ENCODE assay signal across 27 mouse cellular contexts in the genomic region with DNA sequence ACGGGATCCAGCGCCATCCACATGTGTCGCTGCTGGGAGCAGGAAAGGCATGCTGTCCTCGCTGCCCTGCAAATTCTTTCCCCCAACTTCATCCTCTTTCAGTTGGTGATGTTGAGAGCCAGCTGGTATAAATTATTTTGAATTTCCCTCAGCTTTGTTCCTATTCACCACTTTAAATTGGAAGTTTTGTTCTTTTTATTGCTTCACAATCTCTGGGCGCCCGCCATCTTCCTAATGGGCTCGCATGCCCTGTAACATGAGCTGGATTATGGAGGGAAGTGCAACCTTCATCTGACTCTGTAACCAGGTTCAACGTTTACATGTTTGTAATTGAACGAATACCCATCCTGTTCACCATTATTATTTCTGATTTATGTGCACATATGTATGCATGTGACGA. TPM values are rescaled to one million over a fixed set of nuclear protein-coding genes. Genes with fewer than 3 reads are reported as not detected.
DNase-seq lines count a peak whose midpoint lies in the region; ATAC-seq and TF ChIP-seq lines count a peak whose summit lies in the region.
"Had no signal": no experiment of that assay in that cellular context is flagged by ENCODE, and none has a peak within 500 bp of the region (broad histone marks: within the 10 kb centered on the region; RNA-seq: fewer than 3 reads in every experiment).

No protein-coding gene starts in this region.

- H3K4me2 ChIP-seq in embryonic facial prominence, embryonic 11.5 days (ENCODE audit: low read depth, low read length), result no peak overlapping the region
- no peak overlapping the region for H3K4me2 ChIP-seq in limb, embryonic 14.5 days (replicated peaks; ENCODE audit: low read depth, low read length, severe bottlenecking)
- H3K4me2 ChIP-seq in intestine, embryonic 15.5 days (replicated peaks), result no peak overlapping the region
- H3K4me2 ChIP-seq in midbrain, embryonic 11.5 days, result no peak overlapping the region
- H3K4me2 ChIP-seq: embryonic facial prominence, embryonic 12.5 days; hindbrain, embryonic 15.5 days; liver, embryonic 13.5 days; midbrain, embryonic 13.5 days; neural tube, embryonic 13.5 days had no signal

- H3K36me3 ChIP-seq in embryonic facial prominence, embryonic 11.5 days (replicated peaks; ENCODE audit: control insufficient read depth, insufficient read depth, low read depth, low read length), result no peaks in the 10 kb centered on the region
- no peaks in the 10 kb centered on the region for H3K36me3 ChIP-seq in embryonic facial prominence, embryonic 10.5 days (replicated peaks)
- no peaks in the 10 kb centered on the region for H3K36me3 ChIP-seq in limb, embryonic 14.5 days (ENCODE audit: control insufficient read depth, insufficient read depth, low read length)
- no peaks in the 10 kb centered on the region for H3K36me3 ChIP-seq in intestine, embryonic 15.5 days
- H3K36me3 ChIP-seq in midbrain, embryonic 11.5 days (ENCODE audit: control insufficient read depth, insufficient read depth, low read length), result no peaks in the 10 kb centered on the region
- H3K36me3 ChIP-seq: embryonic facial prominence, embryonic 12.5 days; hindbrain, embryonic 10.5 days; hindbrain, embryonic 15.5 days; liver, embryonic 13.5 days; midbrain, embryonic 13.5 days; neural tube, embryonic 13.5 days had no signal

- no peak overlapping the region for H3K9ac ChIP-seq in embryonic facial prominence, embryonic 11.5 days (replicated peaks; ENCODE audit: low read length)
- no peak overlapping the region for H3K9ac ChIP-seq in limb, embryonic 14.5 days (ENCODE audit: low read depth, low read length, severe bottlenecking)
- H3K9ac ChIP-seq in intestine, embryonic 15.5 days, result no peak overlapping the region
- H3K9ac ChIP-seq in midbrain, embryonic 11.5 days (ENCODE audit: low read length), result no peak overlapping the region
- H3K9ac ChIP-seq: embryonic facial prominence, embryonic 12.5 days; hindbrain, embryonic 15.5 days; liver, embryonic 13.5 days; midbrain, embryonic 13.5 days; neural tube, embryonic 13.5 days had no signal

- no peak for TF ChIP-seq CTCF in embryonic fibroblast, embryonic 13.5 days (IDR thresholded peaks at IDR 0.05; ENCODE audit: borderline replicate concordance, insufficient read depth, low read length)

- no peak for ATAC-seq in embryonic facial prominence, embryonic 11.5 days (replicated peaks; ENCODE audit: insufficient number of reproducible peaks, low FRiP score, low TSS enrichment, low read depth)
- peak; percentile 20 for ATAC-seq in limb, embryonic 14.5 days (ENCODE audit: low FRiP score, low read depth)
- no peak for ATAC-seq in intestine, embryonic 15.5 days
- no peak for ATAC-seq in midbrain, embryonic 11.5 days (ENCODE audit: low FRiP score)
- ATAC-seq: forebrain, embryonic 14.5 days; intestine, embryonic 16.5 days; lung, postnatal 0 days; midbrain, embryonic 13.5 days had no signal

- DNase-seq in embryonic facial prominence, embryonic 11.5 days (ENCODE audit: low spot score), result peak; percentile 26
- no peak for DNase-seq in embryonic facial prominence, embryonic 10.5 days (ENCODE audit: low spot score)
- peak; percentile 65 for DNase-seq in NIH3T3 (ENCODE audit: low read depth)
- DNase-seq in limb, embryonic 14.5 days (ENCODE audit: low spot score), result peak; percentile 56
- DNase-seq in midbrain, embryonic 11.5 days (ENCODE audit: low spot score, missing footprints), result no peak
- DNase-seq: adrenal gland, postnatal 14 days; cerebellum, adult 11-12 months; cerebellum, postnatal 10 days; heart, postnatal 14 days; kidney, adult 9 months; kidney, postnatal 10 days; liver, embryonic 13.5 days; lung, adult 18-20 months; lung, postnatal 4 days; thymus, adult 2 months; thymus, postnatal 36 days had no signal

- no peaks in the 10 kb centered on the region for H3K4me1 ChIP-seq in embryonic facial prominence, embryonic 11.5 days (ENCODE audit: control insufficient read depth, insufficient read depth, low read length)
- peaks cover 53% of the 10 kb centered on the region for H3K4me1 ChIP-seq in embryonic facial prominence, embryonic 10.5 days
- peaks cover 34% of the 10 kb centered on the region for H3K4me1 ChIP-seq in embryonic fibroblast, embryonic 13.5 days (ENCODE audit: control insufficient read depth, insufficient read depth, low read length)
- H3K4me1 ChIP-seq in limb, embryonic 14.5 days (ENCODE audit: control insufficient read depth, insufficient read depth, low read length), result peaks cover 72% of the 10 kb centered on the region
- peaks cover 21% of the 10 kb centered on the region for H3K4me1 ChIP-seq in intestine, embryonic 15.5 days (replicated peaks)
- peaks cover 5% of the 10 kb centered on the region for H3K4me1 ChIP-seq in midbrain, embryonic 11.5 days (ENCODE audit: control insufficient read depth, insufficient read depth, low read length)

- TF ChIP-seq POLR2A in embryonic fibroblast, embryonic 13.5 days (IDR thresholded peaks at IDR 0.05; ENCODE audit: low read depth, low read length), result no peak
- no peak for TF ChIP-seq POLR2A in limb, embryonic 14.5 days (IDR thresholded peaks at IDR 0.05; ENCODE audit: borderline replicate concordance, extremely low read depth, insufficient read depth, insufficient read length)

- H3K9me3 ChIP-seq in embryonic facial prominence, embryonic 11.5 days (replicated peaks; ENCODE audit: control insufficient read depth, low read length), result no peaks in the 10 kb centered on the region
- H3K9me3 ChIP-seq in embryonic facial prominence, embryonic 10.5 days, result no peaks in the 10 kb centered on the region
- H3K9me3 ChIP-seq in limb, embryonic 14.5 days (ENCODE audit: control insufficient read depth, low read length), result no peaks in the 10 kb centered on the region
- no peaks in the 10 kb centered on the region for H3K9me3 ChIP-seq in intestine, embryonic 15.5 days
- no peaks in the 10 kb centered on the region for H3K9me3 ChIP-seq in midbrain, embryonic 11.5 days (ENCODE audit: control insufficient read depth, low read length)
- H3K9me3 ChIP-seq: embryonic facial prominence, embryonic 12.5 days; hindbrain, embryonic 10.5 days; hindbrain, embryonic 15.5 days; liver, embryonic 13.5 days; megakaryocyte, embryonic 14.5 days; midbrain, embryonic 13.5 days; neural tube, embryonic 13.5 days had no signal

- 63% methylated on average over 10 of the region's 10 CpGs for WGBS in embryonic facial prominence, embryonic 11.5 days
- 70% methylated on average over 10 of the region's 10 CpGs for WGBS in embryonic facial prominence, embryonic 10.5 days
- WGBS in limb, embryonic 14.5 days, result 26% methylated on average over 10 of the region's 10 CpGs
- 85% methylated on average over 10 of the region's 10 CpGs for WGBS in intestine, embryonic 15.5 days
- 86% methylated on average over 10 of the region's 10 CpGs for WGBS in midbrain, embryonic 11.5 days

- H3K27me3 ChIP-seq in embryonic facial prominence, embryonic 11.5 days (ENCODE audit: control insufficient read depth, insufficient read depth, low read length), result no peaks in the 10 kb centered on the region
- no peaks in the 10 kb centered on the region for H3K27me3 ChIP-seq in embryonic facial prominence, embryonic 10.5 days (replicated peaks; ENCODE audit: low read depth, poor library complexity, severe bottlenecking)
- no peaks in the 10 kb centered on the region for H3K27me3 ChIP-seq in limb, embryonic 14.5 days (ENCODE audit: control insufficient read depth, insufficient read depth, low read length)
- H3K27me3 ChIP-seq in intestine, embryonic 15.5 days (replicated peaks), result no peaks in the 10 kb centered on the region
- no peaks in the 10 kb centered on the region for H3K27me3 ChIP-seq in midbrain, embryonic 11.5 days (ENCODE audit: control insufficient read depth, insufficient read depth, low read length)
- H3K27me3 ChIP-seq: embryonic facial prominence, embryonic 12.5 days; hindbrain, embryonic 15.5 days; liver, embryonic 13.5 days; midbrain, embryonic 13.5 days; neural tube, embryonic 13.5 days had no signal

- no peak overlapping the region for H3K4me3 ChIP-seq in embryonic facial prominence, embryonic 11.5 days (ENCODE audit: low read depth, low read length)
- no peak overlapping the region for H3K4me3 ChIP-seq in embryonic facial prominence, embryonic 10.5 days
- no peak overlapping the region for H3K4me3 ChIP-seq in embryonic fibroblast, embryonic 13.5 days (ENCODE audit: insufficient read depth, low read length)
- no peak overlapping the region for H3K4me3 ChIP-seq in limb, embryonic 14.5 days (replicated peaks; ENCODE audit: low read length)
- no peak overlapping the region for H3K4me3 ChIP-seq in intestine, embryonic 15.5 days (replicated peaks)
- no peak overlapping the region for H3K4me3 ChIP-seq in midbrain, embryonic 11.5 days (ENCODE audit: low read depth, low read length)
- H3K4me3 ChIP-seq: embryonic facial prominence, embryonic 12.5 days; hindbrain, embryonic 10.5 days; hindbrain, embryonic 15.5 days; liver, embryonic 13.5 days; megakaryocyte, embryonic 14.5 days; midbrain, embryonic 13.5 days; neural tube, embryonic 13.5 days had no signal

- H3K27ac ChIP-seq in embryonic facial prominence, embryonic 11.5 days (replicated peaks; ENCODE audit: low read depth, low read length), result no peak overlapping the region
- no peak overlapping the region; the same call in 1 of the 2 replicates for H3K27ac ChIP-seq in embryonic facial prominence, embryonic 10.5 days (replicated peaks)
- peak overlapping the region; percentile 3; the same call in 1 of the 2 replicates for H3K27ac ChIP-seq in embryonic fibroblast, embryonic 13.5 days (ENCODE audit: insufficient read depth, low read length)
- peak overlapping the region; percentile 28; the same call in 1 of the 2 replicates for H3K27ac ChIP-seq in limb, embryonic 14.5 days (replicated peaks; ENCODE audit: low read depth, low read length)
- H3K27ac ChIP-seq in intestine, embryonic 15.5 days, result no peak overlapping the region
- H3K27ac ChIP-seq in midbrain, embryonic 11.5 days (ENCODE audit: low read depth, low read length), result no peak overlapping the region
- H3K27ac ChIP-seq: hindbrain, embryonic 10.5 days; hindbrain, embryonic 15.5 days; liver, embryonic 13.5 days; midbrain, embryonic 13.5 days; neural tube, embryonic 13.5 days had no signal

RNA-seq across cellular contexts. Expression of gene Flnb, which starts 38.6 kb away (rescaled TPM):
- 14.7 and 17.0 TPM in 2 replicates for polyA plus RNA-seq in embryonic facial prominence, embryonic 11.5 days (2014; fragmentation: Nextera tagmentation; extraction: Ambion mirVana)
- 20.4 and 22.5 TPM in 2 replicates for polyA plus RNA-seq in embryonic facial prominence, embryonic 10.5 days (2016; fragmentation: Nextera tagmentation; extraction: Ambion mirVana)
- 190 and 401 TPM in 2 replicates for polyA plus RNA-seq in embryonic fibroblast, embryonic 13.5 days (2011; ENCODE audit: insufficient read length, low read depth, missing spikeins)
- polyA plus RNA-seq in limb, embryonic 14.5 days (2012; rRNA removed), result 58.7 and 65.2 TPM in 2 replicates
- polyA plus RNA-seq in limb, embryonic 14.5 days (2014; fragmentation: Nextera tagmentation; extraction: Ambion mirVana), result 39.4 and 46.5 TPM in 2 replicates
- 17.4 and 18.4 TPM in 2 replicates for polyA plus RNA-seq in intestine, embryonic 15.5 days (2015; fragmentation: Nextera tagmentation; extraction: Ambion mirVana)
- 10.9 and 12.0 TPM in 2 replicates for polyA plus RNA-seq in midbrain, embryonic 11.5 days (2014; fragmentation: Nextera tagmentation; extraction: Ambion mirVana)

Comparison
In these comparisons a context has a peak if more than half of its experiments do, and no peak if none do; other contexts are left out.
1. DNase-seq: peak in embryonic facial prominence, embryonic 11.5 days (single experiment), NIH3T3 (single experiment) and limb, embryonic 14.5 days (single experiment); none in embryonic facial prominence, embryonic 10.5 days (single experiment) and midbrain, embryonic 11.5 days (single experiment).
2. H3K27ac ChIP-seq: peak in embryonic fibroblast, embryonic 13.5 days (single experiment) and limb, embryonic 14.5 days (single experiment); none in embryonic facial prominence, embryonic 11.5 days (single experiment), embryonic facial prominence, embryonic 10.5 days (single experiment), intestine, embryonic 15.5 days (single experiment) and midbrain, embryonic 11.5 days (single experiment).